Mouse (Mus musculus): Measurements from ENCODE around the gene Tet2.

The Tet2 gene

GRCm38 (mm10) chr3:133436919-133437320 lies 108.0 kb downstream of the Tet2 start:
- DNase-seq (ENCODE audit: low read depth) = no peak

- no peak for DNase-seq (ENCODE audit: low read depth)
Measured at GRCm38 (mm10) chr3:133436279-133436860, 108.6 kb downstream of the Tet2 start.

GRCm38 (mm10) chr3:133435774-133436148 lies 109.2 kb downstream of the Tet2 start:
- no peak for DNase-seq (ENCODE audit: low read depth)

GRCm38 (mm10) chr3:133435141-133435773 lies 109.7 kb downstream of the Tet2 start:
- DNase-seq (ENCODE audit: low read depth) = no peak

GRCm38 (mm10) chr3:133429394-133430173 lies 115.4 kb downstream of the Tet2 start:
- no peak for DNase-seq (ENCODE audit: low read depth)

GRCm38 (mm10) chr3:133428003-133428402 lies 116.9 kb downstream of the Tet2 start:
- no peak for DNase-seq (ENCODE audit: low read depth)

GRCm38 (mm10) chr3:133423073-133423472 lies 121.9 kb downstream of the Tet2 start:
- DNase-seq (ENCODE audit: low read depth) = no peak

GRCm38 (mm10) chr3:133414747-133415146 lies 130.2 kb downstream of the Tet2 start:
- DNase-seq (ENCODE audit: low read depth) = no peak

All from c-Kit-positive CD71-positive TER-119-negative erythroid progenitor cells, embryonic 14.5 days (primary cell).